Mouse (Mus musculus): Measurements from ENCODE around the gene Osbpl10. TPM values are rescaled to one million over a fixed set of nuclear protein-coding genes. Genes with fewer than 3 reads are reported as not detected.
A peak's percentile ranks its signal among the peaks of the same experiment; 100 is the strongest.

Gene Osbpl10
- polyA plus RNA-seq (2015; fragmentation: Nextera tagmentation; extraction: Ambion mirVana) = 0.95 and 1.4 TPM in 2 replicates

DNA sequence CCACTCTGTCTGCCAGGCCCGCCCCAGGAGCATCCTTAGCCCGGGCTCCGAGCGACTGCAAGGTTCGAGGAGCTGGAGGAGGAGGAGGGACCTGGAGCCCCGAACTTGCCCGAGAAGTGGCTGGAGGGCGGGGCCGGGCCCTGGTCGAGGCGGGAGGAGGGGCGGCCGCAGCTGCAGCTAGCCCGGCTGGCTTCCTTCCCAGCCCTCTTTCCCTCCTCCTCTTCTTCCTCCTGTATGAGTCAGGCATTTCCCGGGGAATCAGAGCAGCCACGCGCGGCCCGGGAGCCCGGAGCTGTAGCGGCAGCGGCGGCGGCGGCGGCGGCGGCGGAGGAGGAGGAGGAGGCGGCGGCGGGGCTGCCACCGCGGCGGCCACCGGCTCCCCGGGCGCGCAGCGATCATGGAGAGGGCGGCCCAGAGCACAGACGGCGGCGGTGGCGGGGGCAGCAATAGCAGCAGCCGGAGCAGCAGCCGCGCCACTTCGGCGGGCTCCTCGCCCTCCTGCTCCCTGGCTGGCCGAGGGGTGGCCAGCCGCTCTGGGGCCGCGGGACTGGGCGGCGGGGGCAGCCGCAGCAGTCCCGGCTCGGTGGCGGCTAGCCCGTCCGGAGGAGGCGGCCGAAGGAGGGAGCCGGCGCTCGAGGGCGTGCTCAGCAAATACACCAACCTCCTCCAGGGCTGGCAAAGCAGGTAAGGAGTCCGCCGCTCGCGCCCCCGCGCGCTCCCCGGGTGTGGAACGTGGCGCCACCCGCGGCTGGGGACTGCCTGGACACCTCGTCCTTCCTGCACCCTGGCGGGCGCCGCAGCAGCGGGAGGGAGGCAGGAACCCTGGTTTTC lies at the start of gene Osbpl10:
TSS of gene Osbpl10 (plus strand) at position 289 of the 831 bp plus-strand sequence.
- Histone ChIP-seq H3K4me3 (replicated peaks; ENCODE audit: low read length) (peak within 1 kb of the TSS; percentile 72), H3K4me1 (ENCODE audit: control insufficient read depth, insufficient read depth, low read length) (peaks cover 11% of the 10 kb centered on the region), H3K27me3 (ENCODE audit: control insufficient read depth, insufficient read depth, low read length) (no peaks in the 10 kb centered on the region; the same call in 1 of the 2 replicates), H3K36me3 (ENCODE audit: control insufficient read depth, insufficient read depth, low read length) (no peaks in the 10 kb centered on the region), H3K9me3 (replicated peaks; ENCODE audit: control insufficient read depth, low read length) (no peaks in the 10 kb centered on the region), H3K4me2 (ENCODE audit: low read depth, low read length) (peak within 1 kb of the TSS; percentile 87), H3K9ac (ENCODE audit: low read length) (peak within 1 kb of the TSS; percentile 85), H3K27ac (ENCODE audit: low read length) (peak within 1 kb of the TSS; percentile 84)
- ATAC-seq (ENCODE audit: insufficient read depth, low FRiP score) = peak; percentile 86
- under 1% methylated on average over 79 of the region's 86 CpGs for WGBS

DNA sequence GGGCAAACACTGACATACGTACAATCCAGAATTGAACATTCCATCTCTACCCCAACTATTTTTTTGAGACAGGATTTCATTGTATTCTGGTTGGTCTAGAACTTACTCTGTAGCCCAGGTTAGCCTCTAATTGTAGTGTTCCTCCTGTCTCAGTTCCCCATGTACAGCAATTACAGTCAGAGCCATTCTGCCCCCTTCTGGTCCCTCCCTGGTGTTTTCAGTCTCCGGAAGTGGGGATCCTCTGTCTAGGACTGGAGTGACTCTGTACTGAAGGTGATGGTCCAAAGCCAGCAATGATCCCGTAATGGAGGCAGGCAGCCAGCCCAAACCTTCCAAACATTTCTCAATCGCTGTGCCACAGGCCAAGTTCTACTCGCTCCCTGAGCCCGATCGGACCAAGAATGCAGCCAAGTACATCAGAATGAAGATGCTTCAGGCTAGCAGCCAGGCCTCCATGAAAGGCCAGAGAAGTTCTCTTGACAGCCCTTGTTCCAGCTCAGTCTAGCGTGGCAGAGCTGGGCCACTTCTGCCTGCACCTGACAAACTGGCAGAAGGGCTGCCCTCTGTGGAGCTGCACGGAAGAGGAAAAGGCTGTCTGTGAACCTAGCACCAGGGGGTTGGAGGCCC lies 47.8 kb upstream of the Osbpl10 start:
- Histone ChIP-seq H3K9ac (ENCODE audit: low read length) (no peak overlapping the region), H3K27ac (ENCODE audit: low read length) (no peak overlapping the region), H3K4me2 (ENCODE audit: low read depth, low read length) (no peak overlapping the region), H3K4me1 (ENCODE audit: control insufficient read depth, insufficient read depth, low read length) (peaks cover 13% of the 10 kb centered on the region), H3K9me3 (replicated peaks; ENCODE audit: control insufficient read depth, low read length) (no peaks in the 10 kb centered on the region), H3K4me3 (replicated peaks; ENCODE audit: low read length) (no peak overlapping the region), H3K36me3 (ENCODE audit: control insufficient read depth, insufficient read depth, low read length) (no peaks in the 10 kb centered on the region), H3K27me3 (ENCODE audit: control insufficient read depth, insufficient read depth, low read length) (no peaks in the 10 kb centered on the region)
- WGBS = 82% methylated on average over 9 of the region's 9 CpGs
- no peak for ATAC-seq (ENCODE audit: insufficient read depth, low FRiP score)

- H3K9ac ChIP-seq (ENCODE audit: low read length) = peak overlapping the region; percentile 82
- WGBS = 16% methylated on average over 13 of the region's 13 CpGs
- H3K4me1 ChIP-seq (ENCODE audit: control insufficient read depth, insufficient read depth, low read length) = peaks cover 13% of the 10 kb centered on the region
- peak overlapping the region; percentile 96 for H3K4me2 ChIP-seq (ENCODE audit: low read depth, low read length)
- no peaks in the 10 kb centered on the region for H3K36me3 ChIP-seq (ENCODE audit: control insufficient read depth, insufficient read depth, low read length)
- no peaks in the 10 kb centered on the region for H3K27me3 ChIP-seq (ENCODE audit: control insufficient read depth, insufficient read depth, low read length)
- H3K9me3 ChIP-seq (replicated peaks; ENCODE audit: control insufficient read depth, low read length) = no peaks in the 10 kb centered on the region
- ATAC-seq (ENCODE audit: insufficient read depth, low FRiP score) = no peak
- H3K27ac ChIP-seq (ENCODE audit: low read length) = no peak overlapping the region
- H3K4me3 ChIP-seq (replicated peaks; ENCODE audit: low read length) = peak overlapping the region; percentile 74
Measured at GRCm38 (mm10) chr9:114932607-114933006, 45.8 kb upstream of the Osbpl10 start.

DNA sequence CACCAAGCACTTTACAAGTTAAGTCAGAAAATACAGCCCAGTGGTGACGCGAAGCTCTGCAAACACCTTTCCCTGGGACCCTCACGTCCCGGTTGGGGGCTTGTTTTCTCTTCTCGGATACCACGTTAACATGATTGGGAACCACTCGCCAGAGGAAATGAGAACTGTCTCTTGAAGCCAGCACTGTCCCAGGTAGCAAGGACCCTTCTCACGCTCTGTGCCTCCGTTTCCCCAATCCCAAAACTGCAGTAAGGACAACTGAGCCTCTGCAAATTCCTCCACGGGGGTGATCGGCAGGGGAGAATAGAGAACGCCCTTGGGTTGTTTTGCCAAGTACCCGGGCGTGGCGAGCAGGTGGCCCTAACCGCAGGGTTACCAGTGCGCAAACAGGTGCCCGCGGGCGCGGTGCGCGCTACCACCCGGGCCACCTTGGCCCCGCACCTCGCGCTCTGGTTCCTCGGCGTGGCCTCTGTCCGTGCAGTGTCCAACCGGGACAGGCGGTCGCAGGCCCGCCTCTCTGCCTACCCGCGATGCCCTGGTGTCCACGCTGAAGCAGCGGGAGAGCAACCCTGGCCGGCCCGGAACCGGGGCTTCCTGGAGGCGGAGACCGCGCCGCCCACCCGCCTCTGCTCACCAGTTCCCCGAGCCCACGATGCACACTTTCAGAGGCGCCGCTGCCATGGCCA lies 45.2 kb upstream of the Osbpl10 start:
- Histone ChIP-seq H3K4me3 (replicated peaks; ENCODE audit: low read length) (peak overlapping the region; percentile 74), H3K36me3 (ENCODE audit: control insufficient read depth, insufficient read depth, low read length) (no peaks in the 10 kb centered on the region), H3K9me3 (replicated peaks; ENCODE audit: control insufficient read depth, low read length) (no peaks in the 10 kb centered on the region), H3K27me3 (ENCODE audit: control insufficient read depth, insufficient read depth, low read length) (no peaks in the 10 kb centered on the region), H3K9ac (ENCODE audit: low read length) (peak overlapping the region; percentile 82), H3K27ac (ENCODE audit: low read length) (peak overlapping the region; percentile 75), H3K4me2 (ENCODE audit: low read depth, low read length) (peak overlapping the region; percentile 96), H3K4me1 (ENCODE audit: control insufficient read depth, insufficient read depth, low read length) (peaks cover 13% of the 10 kb centered on the region)
- peak; percentile 52; the same call in 1 of the 2 replicates for ATAC-seq (ENCODE audit: insufficient read depth, low FRiP score)
- WGBS = under 1% methylated on average over 50 of the region's 50 CpGs

DNA sequence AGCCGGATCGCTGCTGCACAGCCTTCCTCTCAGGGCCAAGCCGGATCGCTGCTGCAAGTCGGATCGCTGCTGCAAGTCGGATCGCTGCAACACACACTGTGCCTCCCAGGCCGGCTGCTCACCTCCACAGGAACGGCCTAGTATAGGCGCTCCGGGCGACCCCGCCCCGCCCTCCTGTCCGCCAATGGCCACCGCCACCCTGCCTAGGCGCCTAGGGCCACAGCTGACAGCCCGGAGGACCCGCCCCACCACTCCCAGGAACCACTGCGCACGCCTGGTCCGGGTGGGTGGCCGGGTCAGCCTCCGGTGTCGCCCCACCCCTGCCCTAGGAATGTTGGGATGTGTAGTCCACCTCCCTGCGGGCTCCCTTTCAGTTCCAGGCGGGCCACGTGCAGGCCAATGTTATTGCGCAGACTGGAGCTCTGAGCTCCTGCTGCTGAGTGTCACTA lies 44.6 kb upstream of the Osbpl10 start, which contains the start of gene Gpd1l:
TSS of gene Gpd1l (minus strand) at position 265 of the 449 bp plus-strand sequence.
- 0% methylated on average over 30 of the region's 30 CpGs for WGBS
- Histone ChIP-seq H3K36me3 (ENCODE audit: control insufficient read depth, insufficient read depth, low read length) (no peaks in the 10 kb centered on the region), H3K4me3 (replicated peaks; ENCODE audit: low read length) (peak within 1 kb of the TSS; percentile 74), H3K9ac (ENCODE audit: low read length) (peak within 1 kb of the TSS; percentile 82), H3K9me3 (replicated peaks; ENCODE audit: control insufficient read depth, low read length) (no peaks in the 10 kb centered on the region), H3K27ac (ENCODE audit: low read length) (peak within 1 kb of the TSS; percentile 75), H3K4me1 (ENCODE audit: control insufficient read depth, insufficient read depth, low read length) (peaks cover 13% of the 10 kb centered on the region), H3K4me2 (ENCODE audit: low read depth, low read length) (peak within 1 kb of the TSS; percentile 96), H3K27me3 (ENCODE audit: control insufficient read depth, insufficient read depth, low read length) (no peaks in the 10 kb centered on the region)
- ATAC-seq (ENCODE audit: insufficient read depth, low FRiP score) = peak; percentile 99

- 55% methylated on average over 11 of the region's 11 CpGs for WGBS
- no peak for ATAC-seq (ENCODE audit: insufficient read depth, low FRiP score)
- H3K9me3 ChIP-seq (replicated peaks; ENCODE audit: control insufficient read depth, low read length) = no peaks in the 10 kb centered on the region
- H3K9ac ChIP-seq (ENCODE audit: low read length) = peak overlapping the region; percentile 56
- peak overlapping the region; percentile 96 for H3K4me2 ChIP-seq (ENCODE audit: low read depth, low read length)
- H3K36me3 ChIP-seq (ENCODE audit: control insufficient read depth, insufficient read depth, low read length) = no peaks in the 10 kb centered on the region
- H3K27ac ChIP-seq (ENCODE audit: low read length) = peak overlapping the region; percentile 26; the same call in 1 of the 2 replicates
- H3K4me3 ChIP-seq (replicated peaks; ENCODE audit: low read length) = peak overlapping the region; percentile 74
- H3K27me3 ChIP-seq (ENCODE audit: control insufficient read depth, insufficient read depth, low read length) = no peaks in the 10 kb centered on the region
- peaks cover 13% of the 10 kb centered on the region for H3K4me1 ChIP-seq (ENCODE audit: control insufficient read depth, insufficient read depth, low read length)
Measured at GRCm38 (mm10) chr9:114934231-114934630, 44.1 kb upstream of the Osbpl10 start.

GRCm38 (mm10) chr9:114935321-114935720 lies 43.0 kb upstream of the Osbpl10 start:
- Histone ChIP-seq H3K4me1 (ENCODE audit: control insufficient read depth, insufficient read depth, low read length) (peaks cover 13% of the 10 kb centered on the region), H3K9me3 (replicated peaks; ENCODE audit: control insufficient read depth, low read length) (no peaks in the 10 kb centered on the region), H3K9ac (ENCODE audit: low read length) (no peak overlapping the region), H3K4me3 (replicated peaks; ENCODE audit: low read length) (no peak overlapping the region), H3K27ac (ENCODE audit: low read length) (no peak overlapping the region), H3K36me3 (ENCODE audit: control insufficient read depth, insufficient read depth, low read length) (no peaks in the 10 kb centered on the region), H3K27me3 (ENCODE audit: control insufficient read depth, insufficient read depth, low read length) (no peaks in the 10 kb centered on the region), H3K4me2 (ENCODE audit: low read depth, low read length) (no peak overlapping the region)
- WGBS = 79% methylated on average over 4 of the region's 4 CpGs
- no peak for ATAC-seq (ENCODE audit: insufficient read depth, low FRiP score)

- H3K4me2 ChIP-seq (ENCODE audit: low read depth, low read length) = no peak overlapping the region
- WGBS = 66% methylated on average over 2 of the region's 2 CpGs
- no peak overlapping the region for H3K4me3 ChIP-seq (replicated peaks; ENCODE audit: low read length)
- H3K27ac ChIP-seq (ENCODE audit: low read length) = no peak overlapping the region
- H3K9ac ChIP-seq (ENCODE audit: low read length) = no peak overlapping the region
- 0 out of 2 replicates have a peak, but pooled peaks cover under 1% of the 10 kb centered on the region for H3K9me3 ChIP-seq (replicated peaks; ENCODE audit: control insufficient read depth, low read length)
- no peak for ATAC-seq (ENCODE audit: insufficient read depth, low FRiP score)
- H3K27me3 ChIP-seq (ENCODE audit: control insufficient read depth, insufficient read depth, low read length) = no peaks in the 10 kb centered on the region
- H3K4me1 ChIP-seq (ENCODE audit: control insufficient read depth, insufficient read depth, low read length) = peaks cover 13% of the 10 kb centered on the region
- no peaks in the 10 kb centered on the region for H3K36me3 ChIP-seq (ENCODE audit: control insufficient read depth, insufficient read depth, low read length)
Measured at GRCm38 (mm10) chr9:114936687-114937086, 41.7 kb upstream of the Osbpl10 start.

Measured in stomach, embryonic 16.5 days (tissue).